Mouse (Mus musculus) kidney, postnatal 10 days (tissue): ENCODE measurements at regions not wholly inside any gene's neighbourhood (a gene's known extent, or its start where the extent isn't known, plus 50 kb on each side); places are given as distances from the start of the nearest gene placed in this dataset.

Experiments
- DNase-seq: peaks from one replicate; pipeline ENCODE4 v3.0.0; 2021; ENCODE audit warnings: mixed read lengths

DNA sequence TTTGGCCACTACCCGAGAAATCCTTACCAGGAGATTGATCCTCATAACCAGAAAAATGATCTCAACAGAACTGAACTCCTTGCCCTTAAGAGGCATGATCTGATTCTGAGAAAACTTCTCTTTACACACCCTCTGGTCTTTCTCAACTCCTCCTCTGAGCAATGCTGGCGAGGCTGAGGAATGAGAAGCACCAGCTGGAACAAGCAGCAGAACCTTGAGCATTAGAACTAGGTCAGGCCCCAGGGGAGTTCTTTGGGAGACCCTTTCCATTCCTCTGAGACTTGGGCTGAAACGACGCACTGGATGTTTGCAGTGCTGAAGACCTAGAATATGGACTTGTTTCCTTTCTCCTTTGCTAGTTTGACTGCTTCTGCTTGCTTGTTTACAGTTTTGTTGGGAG, 224.6 kb upstream of the Ar start:
- peak; percentile 54 for DNase-seq

DNA sequence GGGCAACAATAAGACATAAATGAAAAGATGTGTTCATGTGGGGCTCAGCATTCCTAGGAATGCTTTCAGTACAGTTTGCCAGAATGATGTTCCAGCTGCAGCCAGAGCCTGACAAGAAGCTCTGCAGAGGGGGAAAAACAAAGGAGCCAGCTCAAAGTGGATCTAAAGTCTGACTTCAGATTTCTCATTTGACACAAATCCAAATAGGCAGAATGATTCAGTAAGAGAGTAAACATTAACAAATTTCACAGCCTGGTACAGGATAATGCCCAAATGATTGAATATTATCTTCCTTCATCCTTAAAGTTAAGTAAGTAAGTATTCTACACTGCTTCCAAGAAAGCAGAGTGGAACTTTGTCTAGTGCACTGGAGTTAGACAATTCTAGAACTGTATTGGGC, 224.2 kb upstream of the Ar start:
- DNase-seq = no peak

DNA sequence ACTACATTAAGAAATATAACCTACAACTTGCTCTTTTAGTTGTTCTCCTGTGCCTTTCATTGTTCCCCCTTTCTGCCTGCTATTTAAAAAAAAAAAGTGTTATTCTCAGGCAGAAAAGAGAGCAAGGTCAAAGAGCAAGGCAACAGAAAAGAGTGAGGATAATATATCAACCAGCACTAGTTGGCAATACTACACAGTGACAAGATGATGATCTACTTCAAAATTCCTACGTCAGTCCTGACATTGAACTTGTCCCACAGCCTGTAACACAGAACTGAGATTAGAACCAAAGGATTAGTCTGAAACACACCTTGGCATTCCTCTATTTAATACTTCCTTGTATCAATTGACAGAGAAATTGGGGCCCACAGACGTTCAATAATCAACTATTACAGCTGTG, 222.8 kb upstream of the Ar start:
- no peak for DNase-seq
